Mouse (Mus musculus) MEL (cell line): Measurements from ENCODE around the gene Rbfox3. TPM values are rescaled to one million over a fixed set of nuclear protein-coding genes. Genes with fewer than 3 reads are reported as not detected.

Source experiments
- DNase-seq: peaks from one replicate; pipeline ENCODE4 v3.0.0; 2011; ENCODE audit warnings: low read depth, low spot score
- H3K27ac ChIP-seq: 2 replicates; pipeline ENCODE4 v1.5.1; 2012; ENCODE audit warnings: low read depth, mild to moderate bottlenecking, control low read depth, low read length, moderate library complexity; ENCODE audit not compliant: control insufficient read depth
- H3K27me3 ChIP-seq, 2 experiments: fragments of 150-350 bp in 1 of 2; sonication (generic) in 1 of 2; 2 replicates each; pipeline ENCODE4 v1.6.1; 2012; ENCODE audit warnings: low read length in 2 of 2, mild to moderate bottlenecking in 2 of 2, improper control_type of control experiment in 1 of 2, moderate library complexity in 1 of 2; ENCODE audit not compliant: insufficient read depth in 2 of 2, control insufficient read depth in 1 of 2
- H3K36me3 ChIP-seq, 2 experiments: 2 replicates each; pipeline ENCODE4 v1.6.1; 2012 to 2014; ENCODE audit warnings: low read length in 2 of 2, improper control_type of control experiment in 1 of 2, inconsistent platforms in 1 of 2, mild to moderate bottlenecking in 1 of 2; ENCODE audit not compliant: insufficient read depth in 2 of 2, control insufficient read depth in 1 of 2
- H3K4me1 ChIP-seq, 2 experiments: fragments of 150-350 bp in 1 of 2; sonication (generic) in 1 of 2; 2 replicates each; pipeline ENCODE4 v1.6.1; 2012; ENCODE audit warnings: low read length in 2 of 2, improper control_type of control experiment in 1 of 2, mild to moderate bottlenecking in 1 of 2; ENCODE audit not compliant: insufficient read depth in 2 of 2, control insufficient read depth in 1 of 2
- H3K4me3 ChIP-seq, 2 experiments: fragments of 150-350 bp in 1 of 2; sonication (generic) in 1 of 2; 2 replicates each; pipeline ENCODE4 v1.5.1; 2012; ENCODE audit warnings: low read depth in 2 of 2, low read length in 2 of 2, mild to moderate bottlenecking in 2 of 2, moderate library complexity in 2 of 2, control low read depth in 1 of 2, improper control_type of control experiment in 1 of 2; ENCODE audit not compliant: control insufficient read depth in 1 of 2, insufficient read depth in 1 of 2
- H3K79me2 ChIP-seq: 2 replicates; pipeline ENCODE4 v1.6.1; 2012; ENCODE audit warnings: mild to moderate bottlenecking, low read length, moderate library complexity; ENCODE audit not compliant: control insufficient read depth, poor library complexity, insufficient read depth
- H3K9ac ChIP-seq: 2 replicates; pipeline ENCODE4 v1.6.1; 2012; ENCODE audit warnings: low read depth, mild to moderate bottlenecking, control low read depth, low read length, moderate library complexity; ENCODE audit not compliant: control insufficient read depth, poor library complexity, severe bottlenecking
- H3K9me3 ChIP-seq: fragments of 150-350 bp; sonication (generic); replicated peaks from 2 replicates; pipeline ENCODE4 v1.6.1; 2012; ENCODE audit warnings: mild to moderate bottlenecking, low read length, improper control_type of control experiment, moderate library complexity; ENCODE audit not compliant: insufficient read depth
- BHLHE40 ChIP-seq: IDR thresholded peaks from 2 replicates; pipeline ENCODE4 v1.6.1; 2012; ENCODE audit warnings: low read depth, mild to moderate bottlenecking, inconsistent platforms, low read length, improper control_type of control experiment, borderline replicate concordance
- CHD2 ChIP-seq: IDR thresholded peaks from 2 replicates; pipeline ENCODE4 v1.6.1; 2011; ENCODE audit warnings: low read length, improper control_type of control experiment
- CTCF ChIP-seq, 3 experiments: IDR thresholded peaks in 2 of 3; conservative IDR thresholded peaks in 1 of 3; 2 replicates each; pipeline ENCODE4 v1.5.1; 2011 to 2012; ENCODE audit warnings: low read length in 3 of 3, low read depth in 2 of 3, mild to moderate bottlenecking in 2 of 3, improper control_type of control experiment in 1 of 3, inconsistent platforms in 1 of 3, mixed read lengths in 1 of 3, moderate library complexity in 1 of 3; ENCODE audit not compliant: control insufficient read depth in 1 of 3, insufficient read depth in 1 of 3, poor library complexity in 1 of 3, severe bottlenecking in 1 of 3
- E2F4 ChIP-seq: IDR thresholded peaks from 2 replicates; pipeline ENCODE4 v1.6.1; 2011; ENCODE audit warnings: low read depth, low read length, improper control_type of control experiment, borderline replicate concordance
- ELF1 ChIP-seq: IDR thresholded peaks from 2 replicates; pipeline ENCODE4 v1.6.1; 2014; ENCODE audit warnings: low read depth, mild to moderate bottlenecking, inconsistent platforms, low read length, improper control_type of control experiment, moderate library complexity
- EP300 ChIP-seq, 2 experiments: IDR thresholded peaks; 2 replicates each; pipeline ENCODE4 v1.6.1; 2011; ENCODE audit warnings: improper control_type of control experiment in 2 of 2, low read length in 2 of 2, low read depth in 1 of 2, mild to moderate bottlenecking in 1 of 2
- KAT2A ChIP-seq: conservative IDR thresholded peaks from 2 replicates; pipeline ENCODE4 v1.6.1; 2012; ENCODE audit warnings: low read depth, low read length, improper control_type of control experiment, inconsistent platforms
- MAZ ChIP-seq: IDR thresholded peaks from 2 replicates; pipeline ENCODE4 v1.6.1; 2012; ENCODE audit warnings: low read depth, mild to moderate bottlenecking, inconsistent platforms, low read length, improper control_type of control experiment
- MEF2A ChIP-seq: IDR thresholded peaks from 2 replicates; pipeline ENCODE4 v1.6.1; 2014; ENCODE audit warnings: low read depth, mild to moderate bottlenecking, inconsistent platforms, low read length, improper control_type of control experiment; ENCODE audit not compliant: poor library complexity, insufficient replicate concordance, severe bottlenecking; ENCODE audit errors: extremely low read depth
- MXI1 ChIP-seq: IDR thresholded peaks from 2 replicates; pipeline ENCODE4 v1.6.1; 2011; ENCODE audit warnings: mild to moderate bottlenecking, low read depth, low read length, improper control_type of control experiment
- NRF1 ChIP-seq: IDR thresholded peaks from 2 replicates; pipeline ENCODE4 v1.6.1; 2014; ENCODE audit warnings: low read depth, mild to moderate bottlenecking, inconsistent platforms, low read length, improper control_type of control experiment, moderate library complexity; ENCODE audit not compliant: poor library complexity, insufficient read depth, severe bottlenecking
- POLR2A ChIP-seq, 2 experiments: IDR thresholded peaks; 2 replicates each; pipeline ENCODE4 v1.6.1; 2011 to 2012; ENCODE audit warnings: low read length in 2 of 2, mild to moderate bottlenecking in 2 of 2, control low read depth in 1 of 2, improper control_type of control experiment in 1 of 2, low read depth in 1 of 2, moderate library complexity in 1 of 2; ENCODE audit not compliant: control insufficient read depth in 1 of 2, insufficient read depth in 1 of 2, poor library complexity in 1 of 2
- POLR2AphosphoS2 ChIP-seq: IDR thresholded peaks from 2 replicates; pipeline ENCODE4 v1.6.1; 2011; ENCODE audit warnings: low read length, improper control_type of control experiment
- POLR2AphosphoS5 ChIP-seq: IDR thresholded peaks from 2 replicates; pipeline ENCODE4 v1.6.1; 2012; ENCODE audit warnings: low read depth, borderline replicate concordance, mild to moderate bottlenecking, inconsistent platforms, low read length, moderate library complexity, mixed read lengths
- TAL1 ChIP-seq: IDR thresholded peaks from 2 replicates; pipeline ENCODE4 v1.6.1; 2012; ENCODE audit warnings: mild to moderate bottlenecking, inconsistent platforms, low read length, moderate library complexity, mixed read lengths
- UBTF ChIP-seq: IDR thresholded peaks from 2 replicates; pipeline ENCODE4 v1.6.1; 2012; ENCODE audit warnings: low read depth, mild to moderate bottlenecking, inconsistent platforms, low read length, improper control_type of control experiment, moderate library complexity, borderline replicate concordance; ENCODE audit not compliant: insufficient read depth
- USF2 ChIP-seq, 2 experiments: IDR thresholded peaks; 2 replicates each; pipeline ENCODE4 v1.6.1; 2011 to 2012; ENCODE audit warnings: improper control_type of control experiment in 2 of 2, low read length in 2 of 2, borderline replicate concordance in 1 of 2, inconsistent platforms in 1 of 2, low read depth in 1 of 2, mild to moderate bottlenecking in 1 of 2; ENCODE audit not compliant: insufficient read depth in 1 of 2
- ZKSCAN1 ChIP-seq: IDR thresholded peaks from 2 replicates; pipeline ENCODE4 v1.6.1; 2012; ENCODE audit warnings: low read depth, mild to moderate bottlenecking, inconsistent platforms, low read length, improper control_type of control experiment, moderate library complexity
- ZMIZ1 ChIP-seq: IDR thresholded peaks from 2 replicates; pipeline ENCODE4 v1.6.1; 2012; ENCODE audit warnings: low read depth, mild to moderate bottlenecking, inconsistent platforms, low read length, improper control_type of control experiment, moderate library complexity
- polyA plus RNA-seq, 2 experiments: library from polyadenylated mRNA; stranded (reverse) in 1 of 2; unstranded in 1 of 2; fragments of >175 nt in 1 of 2; fragments of >200 nt in 1 of 2; gene quantifications; 2 replicates each; pipeline versions ENCODE4 v1.2.1 to v1.2.4; 2012; ENCODE audit warnings: low replicate concordance in 2 of 2, low read depth in 1 of 2; ENCODE audit not compliant: insufficient read length in 2 of 2, insufficient read depth in 1 of 2, missing spikeins in 1 of 2
- total RNA-seq: library from RNA; depleted of rRNA; stranded (reverse); fragments of 300-350 nt; gene quantifications from 2 replicates; pipeline ENCODE4 v1.2.3, GENCODE M21; 2012

The Rbfox3 gene
- total and polyA plus RNA-seq, 3 experiments: not detected

GRCm38 (mm10) chr11:118821353-118821752, 90.0 kb downstream of the Rbfox3 start:
- H3K4me3 ChIP-seq: no peak overlapping the region
- no peaks in the 10 kb centered on the region for H3K9me3 ChIP-seq
- H3K9ac ChIP-seq: no peak overlapping the region
- H3K27ac ChIP-seq: no peak overlapping the region
- H3K36me3 ChIP-seq: no peaks in the 10 kb centered on the region
- H3K79me2 ChIP-seq: no peaks in the 10 kb centered on the region
- H3K4me1 ChIP-seq: no peaks in the 10 kb centered on the region
- no peak for TF ChIP-seq CHD2
- TF ChIP-seq POLR2A (IDR thresholded peaks at IDR 0.05; ENCODE audit: control insufficient read depth in 1 of 2, insufficient read depth in 1 of 2, low read depth in 1 of 2, low read length in 2 of 2, poor library complexity in 1 of 2): no peak
- no peak for TF ChIP-seq USF2 (IDR thresholded peaks at IDR 0.05; ENCODE audit: borderline replicate concordance in 1 of 2, insufficient read depth in 1 of 2, low read depth in 1 of 2, low read length in 2 of 2)
- TF ChIP-seq ELF1: no peak
- TF ChIP-seq POLR2AphosphoS2: no peak
- no peak for TF ChIP-seq BHLHE40
- no peak for TF ChIP-seq UBTF
- TF ChIP-seq E2F4: no peak
- no peak for TF ChIP-seq MEF2A
- TF ChIP-seq ZMIZ1: no peak
- no peak for TF ChIP-seq MXI1
- TF ChIP-seq EP300 (IDR thresholded peaks at IDR 0.05; ENCODE audit: low read depth in 1 of 2, low read length in 2 of 2): no peak
- TF ChIP-seq, all 39 proteins: peak for 0
- H3K27me3 ChIP-seq: no peaks in the 10 kb centered on the region
- no peak for DNase-seq

DNA sequence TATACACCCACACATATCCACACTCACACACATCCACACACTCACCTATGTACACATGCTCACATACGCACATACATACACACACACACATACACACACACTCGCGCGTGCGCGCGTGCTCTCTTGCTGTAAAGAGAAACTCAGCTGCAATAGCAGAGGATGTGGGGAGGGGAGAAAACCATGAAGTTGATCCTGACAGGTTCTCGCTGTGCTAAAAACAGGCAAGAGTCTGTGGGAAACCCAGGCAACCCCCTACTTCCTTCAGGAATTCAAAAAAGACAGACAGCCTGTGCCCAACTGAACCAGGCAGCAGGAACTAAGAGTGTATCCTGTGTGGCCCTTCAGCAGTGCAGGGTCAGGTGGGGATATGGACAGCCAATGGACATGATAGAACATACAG, 92.9 kb downstream of the Rbfox3 start:
- Histone ChIP-seq H3K4me3 (no peak overlapping the region), H3K9ac (no peak overlapping the region), H3K9me3 (no peaks in the 10 kb centered on the region), H3K27me3 (no peaks in the 10 kb centered on the region), H3K36me3 (no peaks in the 10 kb centered on the region), H3K27ac (no peak overlapping the region), H3K4me1 (no peaks in the 10 kb centered on the region), H3K79me2 (no peaks in the 10 kb centered on the region)
- no peak for DNase-seq
- TF ChIP-seq CTCF (IDR thresholded peaks at IDR 0.05 in 2 of 3, conservative IDR thresholded peaks at IDR 0.05 in 1 of 3; ENCODE audit: control insufficient read depth in 1 of 3, insufficient read depth in 1 of 3, low read depth in 2 of 3, low read length in 3 of 3, poor library complexity in 1 of 3, severe bottlenecking in 1 of 3): no peak
- TF ChIP-seq NRF1: no peak
- no peak for TF ChIP-seq ZKSCAN1
- TF ChIP-seq POLR2AphosphoS5: no peak
- no peak for TF ChIP-seq KAT2A
- no peak for TF ChIP-seq MAZ
- TF ChIP-seq TAL1: no peak
- TF ChIP-seq POLR2AphosphoS2: no peak
